Mouse (Mus musculus) embryonic facial prominence, embryonic 15.5 days (tissue): ENCODE data around the gene Podxl. TPM values are rescaled to one million over a fixed set of nuclear protein-coding genes. Genes with fewer than 3 reads are reported as not detected.

Source experiments
- ATAC-seq: fragments of 200-750 bp; cut with Nextera tagmentation; 2 replicates; pipeline ENCODE4 v1.8.0; 2017; ENCODE audit warnings: low read depth, moderate TSS enrichment; ENCODE audit not compliant: insufficient number of reproducible peaks, low FRiP score, low TSS enrichment
- H3K27ac ChIP-seq: fragments of 300-500 bp; sonication (generic); replicated peaks from 2 replicates; pipeline ENCODE4 v1.5.1; 2015; ENCODE audit warnings: mild to moderate bottlenecking, inconsistent platforms
- H3K27me3 ChIP-seq: fragments of 300-500 bp; sonication (generic); 2 replicates; pipeline ENCODE4 v1.6.1; 2015; ENCODE audit warnings: inconsistent platforms
- H3K36me3 ChIP-seq: fragments of 300-500 bp; sonication (generic); 2 replicates; pipeline ENCODE4 v1.6.1; 2015; ENCODE audit warnings: mild to moderate bottlenecking, inconsistent platforms
- H3K4me1 ChIP-seq: fragments of 300-500 bp; sonication (generic); 2 replicates; pipeline ENCODE4 v1.6.1; 2015; ENCODE audit warnings: inconsistent platforms
- H3K4me2 ChIP-seq: fragments of 300-500 bp; sonication (generic); replicated peaks from 2 replicates; pipeline ENCODE4 v1.6.1; 2015; ENCODE audit warnings: mild to moderate bottlenecking, inconsistent platforms
- H3K4me3 ChIP-seq: fragments of 300-500 bp; sonication (generic); replicated peaks from 2 replicates; pipeline ENCODE4 v1.5.1; 2015; ENCODE audit warnings: mild to moderate bottlenecking, inconsistent platforms
- H3K9ac ChIP-seq: fragments of 300-500 bp; sonication (generic); 2 replicates; pipeline ENCODE4 v1.6.1; 2015; ENCODE audit warnings: inconsistent platforms
- H3K9me3 ChIP-seq: fragments of 300-500 bp; sonication (generic); replicated peaks from 2 replicates; pipeline ENCODE4 v1.6.1; 2016; ENCODE audit warnings: inconsistent platforms
- WGBS: fragments of 180-500 bp; shearing (Covaris S2); methylation state at CpG from one replicate; pipeline ENCODE4 v1.1.7; 2015; 5-methylcytosine and 5-hydroxymethylcytosine counted together
- polyA plus RNA-seq: library from polyadenylated mRNA; unstranded; fragments of >200 nt; fragmentation: Nextera tagmentation; extraction: Ambion mirVana; gene quantifications from 2 replicates; pipeline ENCODE4 v1.2.1, GENCODE M21; 2015

Gene Podxl
- polyA plus RNA-seq, 1 experiment from 2014 or later, result 8.5 TPM

DNA sequence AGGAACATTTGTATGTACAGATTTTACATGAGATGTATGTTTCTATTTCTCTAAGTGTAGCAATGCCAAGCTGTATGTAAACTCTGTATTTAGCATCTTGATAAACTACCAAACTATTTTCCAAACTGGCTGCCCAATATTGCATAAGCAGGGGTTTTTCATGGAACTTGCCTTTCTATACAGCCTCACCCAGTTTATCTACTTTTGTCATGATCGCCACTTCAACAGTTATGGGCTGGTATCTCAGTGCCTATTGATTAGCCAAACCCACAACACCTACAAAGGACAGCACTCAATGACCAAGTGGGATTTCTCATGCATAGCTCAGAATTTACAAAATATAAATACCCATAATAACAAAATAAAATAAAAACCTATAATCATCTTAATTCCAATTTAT is 25.7 kb downstream of the Podxl start:
- Histone ChIP-seq H3K36me3 (no peaks in the 10 kb centered on the region), H3K4me2 (no peak overlapping the region), H3K9me3 (no peaks in the 10 kb centered on the region), H3K27me3 (no peaks in the 10 kb centered on the region), H3K9ac (no peak overlapping the region), H3K4me1 (no peaks in the 10 kb centered on the region), H3K27ac (no peak overlapping the region), H3K4me3 (no peak overlapping the region)
- 95% methylated on average over 1 of the region's 1 CpGs for WGBS
- ATAC-seq, result no peak

DNA sequence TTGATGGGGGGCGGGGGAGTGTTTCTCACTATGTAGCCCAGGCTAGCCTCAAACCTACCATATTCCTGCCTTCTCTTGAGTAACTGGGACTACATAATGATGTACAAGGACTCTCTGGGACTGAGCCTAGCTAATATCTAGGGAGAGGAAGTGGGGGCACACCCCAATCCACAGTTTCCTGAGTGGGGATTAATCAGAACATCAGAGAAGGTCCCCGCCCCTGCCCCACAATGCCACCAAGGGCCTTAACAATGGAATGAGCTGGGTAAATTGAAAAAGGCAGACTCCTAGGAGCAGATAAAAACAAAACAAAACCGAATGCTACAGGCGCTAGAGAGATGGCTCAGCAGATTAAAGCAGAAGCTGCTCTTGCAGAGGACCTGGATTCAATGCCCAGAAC is 26.6 kb downstream of the Podxl start:
- 78% methylated on average over 4 of the region's 4 CpGs for WGBS
- Histone ChIP-seq H3K4me2 (no peak overlapping the region), H3K9me3 (no peaks in the 10 kb centered on the region), H3K36me3 (no peaks in the 10 kb centered on the region), H3K27me3 (no peaks in the 10 kb centered on the region), H3K4me1 (no peaks in the 10 kb centered on the region), H3K9ac (no peak overlapping the region), H3K27ac (no peak overlapping the region), H3K4me3 (no peak overlapping the region)
- no peak for ATAC-seq

DNA sequence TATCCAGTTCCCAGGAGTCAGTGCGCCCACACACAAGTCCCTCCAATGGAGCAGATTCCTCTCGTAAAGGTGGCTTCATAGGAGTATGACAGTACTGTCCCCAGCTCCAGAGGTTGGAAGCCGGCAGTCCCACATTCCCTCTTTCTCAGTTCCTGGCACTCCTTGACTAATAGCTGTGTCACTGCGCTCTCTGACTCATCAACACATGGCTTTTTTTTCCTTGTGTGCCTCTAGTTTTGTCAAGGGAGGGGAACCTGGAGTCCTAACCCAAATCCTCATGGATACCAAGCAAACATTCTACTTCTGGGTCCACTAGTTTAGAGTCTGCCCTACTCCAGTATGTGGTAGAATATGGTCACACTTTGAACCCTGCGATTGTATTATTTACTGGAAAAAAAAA is 29.1 kb downstream of the Podxl start:
- ATAC-seq, result no peak
- Histone ChIP-seq H3K4me1 (no peaks in the 10 kb centered on the region), H3K4me2 (no peak overlapping the region), H3K9me3 (no peaks in the 10 kb centered on the region), H3K36me3 (no peaks in the 10 kb centered on the region), H3K9ac (no peak overlapping the region), H3K4me3 (no peak overlapping the region), H3K27ac (no peak overlapping the region), H3K27me3 (no peaks in the 10 kb centered on the region)
- 94% methylated on average over 5 of the region's 5 CpGs for WGBS

DNA sequence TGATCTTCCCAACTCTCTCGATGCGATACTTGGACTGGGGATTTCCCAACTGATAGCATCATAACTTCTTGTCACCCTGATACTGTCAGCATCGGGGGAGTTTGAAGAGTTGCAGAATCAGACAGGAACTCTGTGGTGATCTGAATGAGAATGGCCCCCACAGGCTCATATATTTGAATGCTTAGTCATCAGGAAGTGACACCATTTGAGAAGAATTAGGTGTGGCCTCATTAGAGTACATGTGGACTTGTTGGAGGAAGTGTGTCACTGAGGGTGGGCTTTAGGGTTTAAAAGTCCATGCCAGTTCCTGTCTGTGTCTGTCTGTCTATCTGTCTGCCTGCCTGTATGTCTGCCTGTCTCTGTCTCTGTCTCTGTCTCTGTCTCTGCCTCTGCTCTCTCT is 31.9 kb downstream of the Podxl start:
- Histone ChIP-seq H3K9me3 (no peaks in the 10 kb centered on the region), H3K36me3 (no peaks in the 10 kb centered on the region), H3K9ac (no peak overlapping the region), H3K4me3 (no peak overlapping the region), H3K27ac (no peak overlapping the region), H3K27me3 (no peaks in the 10 kb centered on the region), H3K4me2 (no peak overlapping the region), H3K4me1 (no peaks in the 10 kb centered on the region)
- 80% methylated on average over 3 of the region's 3 CpGs for WGBS
- ATAC-seq, result no peak

DNA sequence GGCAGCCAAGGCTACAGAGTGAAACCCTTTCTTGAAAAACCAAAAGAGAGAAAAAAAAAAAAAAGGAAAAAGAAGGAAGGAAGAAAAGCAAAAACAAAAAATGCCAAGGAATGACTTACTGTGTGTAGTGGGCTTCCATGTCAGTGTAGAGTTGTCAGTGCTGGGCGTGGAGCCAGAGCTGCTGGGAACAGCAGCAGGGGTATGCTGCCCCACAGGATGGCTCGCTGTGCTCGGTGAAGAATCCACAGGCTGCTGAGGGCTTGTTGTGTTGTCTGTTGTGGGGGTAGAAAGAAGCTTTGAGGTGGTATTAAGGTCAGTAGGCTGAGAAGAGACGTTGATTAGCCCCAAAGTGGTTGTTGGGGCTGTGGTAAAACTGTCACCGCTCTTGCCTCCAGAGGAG is 35.4 kb downstream of the Podxl start:
- no peak overlapping the region for H3K9ac ChIP-seq
- ATAC-seq, result no peak
- no peak overlapping the region for H3K4me2 ChIP-seq
- H3K27me3 ChIP-seq, result no peaks in the 10 kb centered on the region
- no peaks in the 10 kb centered on the region for H3K9me3 ChIP-seq
- no peak overlapping the region for H3K4me3 ChIP-seq
- 84% methylated on average over 5 of the region's 5 CpGs for WGBS
- H3K36me3 ChIP-seq, result no peaks in the 10 kb centered on the region
- no peaks in the 10 kb centered on the region for H3K4me1 ChIP-seq
- H3K27ac ChIP-seq, result no peak overlapping the region

DNA sequence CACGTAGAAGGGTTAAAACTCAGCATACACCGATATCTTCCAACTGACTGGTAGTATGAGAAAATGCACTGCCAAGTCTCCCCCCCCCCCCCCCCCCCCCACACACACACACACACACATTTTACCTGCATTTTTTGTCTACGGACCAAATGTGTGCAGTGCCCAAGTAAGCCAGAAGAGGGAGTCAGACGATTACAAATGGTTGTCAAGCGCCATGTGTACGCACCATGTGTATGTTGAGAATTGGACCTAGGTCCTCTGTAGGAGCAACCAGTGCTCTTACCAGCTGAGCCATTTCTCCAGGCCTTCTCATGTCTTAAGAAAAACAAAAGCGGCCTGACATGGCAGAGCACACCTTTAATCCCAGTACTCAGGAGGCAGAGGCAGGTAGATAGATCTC is 35.9 kb downstream of the Podxl start:
- 72% methylated on average over 7 of the region's 7 CpGs for WGBS

DNA sequence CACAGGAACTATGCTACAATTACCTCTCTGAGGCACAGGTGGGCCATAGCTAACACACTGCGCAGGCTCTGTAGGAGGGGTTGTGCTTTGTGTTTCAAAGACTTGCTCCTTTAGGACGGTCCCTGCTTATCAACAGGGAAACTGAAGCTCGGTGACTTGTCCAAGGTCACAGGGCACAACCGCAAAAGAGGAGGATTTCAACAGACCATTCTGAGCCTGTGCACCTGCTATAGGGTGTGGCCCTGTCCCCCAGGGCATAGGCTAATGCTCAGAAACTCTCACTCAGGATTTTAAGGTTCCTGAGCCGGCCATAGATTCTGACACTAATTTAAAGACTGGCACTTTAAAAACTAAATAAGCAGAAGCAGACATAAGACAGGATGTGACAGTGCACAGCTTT is 36.9 kb downstream of the Podxl start:
- Histone ChIP-seq H3K4me3 (no peak overlapping the region), H3K4me1 (no peaks in the 10 kb centered on the region), H3K9ac (no peak overlapping the region), H3K4me2 (no peak overlapping the region), H3K27me3 (no peaks in the 10 kb centered on the region), H3K27ac (no peak overlapping the region), H3K36me3 (no peaks in the 10 kb centered on the region), H3K9me3 (no peaks in the 10 kb centered on the region)
- 79% methylated on average over 5 of the region's 5 CpGs for WGBS
- ATAC-seq, result no peak

More for the DNA sequence above, 35.9 kb downstream of the Podxl start:
- H3K27ac ChIP-seq, result no peak overlapping the region
- H3K4me1 ChIP-seq, result no peaks in the 10 kb centered on the region
- no peak for ATAC-seq
- no peaks in the 10 kb centered on the region for H3K9me3 ChIP-seq
- no peaks in the 10 kb centered on the region for H3K36me3 ChIP-seq
- H3K4me3 ChIP-seq, result no peak overlapping the region
- H3K27me3 ChIP-seq, result no peaks in the 10 kb centered on the region
- no peak overlapping the region for H3K4me2 ChIP-seq
- H3K9ac ChIP-seq, result no peak overlapping the region

DNA sequence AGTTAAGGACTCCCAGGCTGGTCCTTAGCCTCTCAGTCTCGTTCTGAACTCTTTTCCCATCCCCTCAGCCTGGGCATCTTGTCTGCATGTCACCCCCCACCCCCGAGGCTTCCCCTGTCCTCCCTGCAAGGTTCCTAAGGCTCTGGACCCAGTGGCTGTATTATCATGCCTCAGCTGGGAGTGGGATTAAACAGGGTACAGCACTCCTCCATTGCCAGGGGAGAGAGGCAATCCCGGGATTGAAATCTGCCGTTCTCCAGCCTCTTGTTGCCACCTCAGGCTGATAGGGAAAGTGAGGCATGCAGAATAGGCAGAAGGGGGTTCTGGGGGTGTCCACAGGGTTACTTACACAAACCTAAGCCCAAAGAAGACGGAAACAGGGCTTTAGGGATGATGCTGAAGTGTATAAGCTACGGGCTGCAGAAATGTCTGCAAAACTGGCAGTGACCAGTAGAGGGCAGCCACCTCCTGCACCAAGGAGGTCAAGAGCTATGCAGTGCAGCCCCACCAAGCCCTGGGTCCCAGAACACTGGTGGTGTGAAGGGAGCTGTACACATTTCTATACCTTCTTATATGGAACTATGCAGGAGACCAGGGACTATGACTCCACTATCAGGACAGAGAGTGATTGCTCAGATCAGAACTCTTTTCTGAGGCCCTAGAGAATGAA is 38.4 kb downstream of the Podxl start:
- Histone ChIP-seq H3K36me3 (no peaks in the 10 kb centered on the region), H3K27ac (no peak overlapping the region), H3K9ac (no peak overlapping the region), H3K4me3 (no peak overlapping the region), H3K9me3 (no peaks in the 10 kb centered on the region), H3K27me3 (no peaks in the 10 kb centered on the region), H3K4me2 (no peak overlapping the region), H3K4me1 (no peaks in the 10 kb centered on the region)
- no peak for ATAC-seq
- WGBS, result 60% methylated on average over 6 of the region's 6 CpGs

DNA sequence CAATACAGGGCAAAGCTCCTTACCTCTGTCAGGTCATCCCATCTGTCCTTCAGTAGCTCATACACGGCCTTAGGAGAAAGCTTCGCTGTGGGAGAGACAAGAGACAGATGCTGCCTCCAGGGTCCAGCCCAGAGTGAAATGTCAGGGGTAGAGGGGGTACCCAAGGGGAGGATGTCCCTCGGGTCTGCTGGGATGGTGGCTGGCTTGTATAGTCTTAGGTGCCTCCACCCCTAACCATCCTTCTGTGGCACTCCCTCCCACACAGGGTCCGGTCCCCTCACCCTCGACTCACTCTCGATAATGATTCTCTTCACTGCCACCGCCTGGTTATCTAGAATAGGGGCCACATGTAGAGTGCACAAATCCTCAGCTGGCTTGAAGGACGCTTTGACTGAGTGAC is 39.1 kb downstream of the Podxl start:
- no peaks in the 10 kb centered on the region for H3K4me1 ChIP-seq
- H3K9ac ChIP-seq, result no peak overlapping the region
- H3K27ac ChIP-seq, result no peak overlapping the region
- H3K9me3 ChIP-seq, result no peaks in the 10 kb centered on the region
- H3K27me3 ChIP-seq, result no peaks in the 10 kb centered on the region
- no peak overlapping the region for H3K4me3 ChIP-seq
- 80% methylated on average over 8 of the region's 8 CpGs for WGBS
- ATAC-seq, result no peak
- H3K4me2 ChIP-seq, result no peak overlapping the region
- no peaks in the 10 kb centered on the region for H3K36me3 ChIP-seq

DNA sequence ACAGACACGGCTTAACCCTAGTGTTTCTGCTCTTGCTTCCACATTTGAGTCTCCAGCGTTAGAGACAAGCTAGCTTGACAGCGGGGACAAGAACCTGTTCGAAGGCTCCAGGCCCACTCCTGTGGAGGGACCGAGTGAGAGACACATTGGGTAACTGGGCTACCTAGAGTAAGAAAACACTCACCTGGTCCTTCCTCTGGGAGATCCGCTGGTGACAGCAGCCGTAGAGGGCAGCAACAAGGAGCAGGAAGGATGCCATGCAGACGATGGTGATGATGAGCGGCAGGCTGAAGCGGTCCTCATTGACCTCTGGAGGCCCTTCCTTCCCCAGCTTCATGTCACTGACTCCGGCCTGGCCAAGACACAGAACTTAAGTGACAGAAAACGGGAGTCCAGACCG is 39.7 kb downstream of the Podxl start:
- no peak overlapping the region for H3K27ac ChIP-seq
- H3K4me2 ChIP-seq, result no peak overlapping the region
- ATAC-seq, result no peak
- no peaks in the 10 kb centered on the region for H3K9me3 ChIP-seq
- WGBS, result 83% methylated on average over 13 of the region's 13 CpGs
- no peak overlapping the region for H3K4me3 ChIP-seq
- no peaks in the 10 kb centered on the region for H3K27me3 ChIP-seq
- no peaks in the 10 kb centered on the region for H3K4me1 ChIP-seq
- no peak overlapping the region for H3K9ac ChIP-seq
- H3K36me3 ChIP-seq, result no peaks in the 10 kb centered on the region

DNA sequence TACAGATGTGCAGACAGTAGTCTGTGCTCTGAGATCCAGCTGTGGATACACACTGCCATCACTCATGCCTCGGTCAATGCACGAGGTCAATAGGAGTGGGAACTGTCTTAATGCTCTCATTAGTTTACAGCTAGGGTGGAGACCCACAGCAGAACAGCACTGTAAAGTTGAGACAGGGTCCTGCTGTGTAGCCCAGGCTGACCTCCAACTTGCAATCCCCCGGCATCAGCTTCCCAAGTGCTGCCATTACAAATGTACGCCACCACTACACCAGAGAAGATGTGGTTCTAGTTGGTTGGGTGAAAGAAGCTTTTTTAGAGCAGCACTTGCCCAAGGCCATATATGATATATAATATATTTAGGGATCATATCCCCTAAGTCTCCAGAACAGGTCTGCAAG is 40.1 kb downstream of the Podxl start:
- Histone ChIP-seq H3K4me3 (no peak overlapping the region), H3K27me3 (no peaks in the 10 kb centered on the region), H3K4me1 (no peaks in the 10 kb centered on the region), H3K36me3 (no peaks in the 10 kb centered on the region), H3K27ac (no peak overlapping the region), H3K9me3 (no peaks in the 10 kb centered on the region), H3K4me2 (no peak overlapping the region), H3K9ac (no peak overlapping the region)
- WGBS, result 89% methylated on average over 4 of the region's 4 CpGs
- no peak for ATAC-seq

DNA sequence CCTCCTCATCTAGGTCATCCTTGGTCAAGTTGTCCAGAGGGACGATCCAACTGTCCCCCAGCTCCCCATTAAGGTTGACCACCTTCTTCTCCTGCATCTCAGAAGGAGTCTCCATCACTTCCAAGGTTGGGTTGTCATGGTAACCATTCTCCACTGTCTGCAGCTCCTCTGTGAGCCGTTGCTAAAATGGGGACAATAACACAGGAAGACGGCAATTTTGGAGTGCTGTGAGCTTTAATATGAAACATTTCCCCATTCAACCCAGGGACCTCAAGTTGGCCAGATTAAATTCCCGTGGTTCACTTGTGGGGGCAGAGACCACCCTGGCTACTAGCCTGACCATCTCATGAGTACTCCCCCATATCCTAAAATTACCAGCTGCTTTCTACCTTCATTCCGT is 40.7 kb downstream of the Podxl start:
- Histone ChIP-seq H3K9ac (no peak overlapping the region), H3K27me3 (no peaks in the 10 kb centered on the region), H3K4me1 (no peaks in the 10 kb centered on the region), H3K9me3 (no peaks in the 10 kb centered on the region), H3K4me2 (no peak overlapping the region), H3K27ac (no peak overlapping the region), H3K4me3 (no peak overlapping the region), H3K36me3 (no peaks in the 10 kb centered on the region)
- 42% methylated on average over 5 of the region's 5 CpGs for WGBS
- ATAC-seq, result no peak
